Mouse (Mus musculus) heart, embryonic 16.5 days (tissue): ENCODE measurements around the gene Appl2. TPM values are rescaled to one million over a fixed set of nuclear protein-coding genes. Genes with fewer than 3 reads are reported as not detected.

Source experiments
- ATAC-seq: fragments of 200-750 bp; cut with Nextera tagmentation; replicated peaks from 2 replicates; pipeline ENCODE4 v1.8.0; 2017; ENCODE audit warnings: moderate number of reproducible peaks; ENCODE audit not compliant: insufficient read depth, low FRiP score; ENCODE audit errors: extremely low read depth
- H3K27ac ChIP-seq: fragments of 300-500 bp; sonication (generic); 2 replicates; pipeline ENCODE4 v1.5.1; 2014; ENCODE audit warnings: mild to moderate bottlenecking, low read length, control low read depth, moderate library complexity
- H3K27me3 ChIP-seq: fragments of 300-500 bp; sonication (generic); 2 replicates; pipeline ENCODE4 v1.6.1; 2014; ENCODE audit warnings: low read length, mixed read lengths; ENCODE audit not compliant: control insufficient read depth, insufficient read depth
- H3K36me3 ChIP-seq: fragments of 300-500 bp; sonication (generic); 2 replicates; pipeline ENCODE4 v1.6.1; 2014; ENCODE audit not compliant: control insufficient read depth, insufficient read depth
- H3K4me1 ChIP-seq: fragments of 300-500 bp; sonication (generic); 2 replicates; pipeline ENCODE4 v1.6.1; 2014; ENCODE audit warnings: low read length, mixed read lengths; ENCODE audit not compliant: control insufficient read depth, insufficient read depth
- H3K4me2 ChIP-seq: fragments of 300-500 bp; sonication (generic); 2 replicates; pipeline ENCODE4 v1.6.1; 2014; ENCODE audit warnings: low read depth, mild to moderate bottlenecking, control low read depth, low read length
- H3K4me3 ChIP-seq: fragments of 300-500 bp; sonication (generic); 2 replicates; pipeline ENCODE4 v1.5.1; 2014; ENCODE audit warnings: mild to moderate bottlenecking, control low read depth, low read length
- H3K9ac ChIP-seq: fragments of 300-500 bp; sonication (generic); 2 replicates; pipeline ENCODE4 v1.6.1; 2014; ENCODE audit warnings: low read length, control low read depth
- H3K9me3 ChIP-seq: fragments of 300-500 bp; sonication (generic); replicated peaks from 2 replicates; pipeline ENCODE4 v1.6.1; 2016; ENCODE audit warnings: low read length; ENCODE audit not compliant: control insufficient read depth
- WGBS: fragments of 180-500 bp; shearing (Covaris S2); extraction: QIAGEN DNeasy Blood & Tissue Kit; methylation state at CpG from one replicate; pipeline ENCODE4 v1.1.7; 2014; 5-methylcytosine and 5-hydroxymethylcytosine counted together
- polyA plus RNA-seq: library from polyadenylated mRNA; unstranded; fragments of >200 nt; fragmentation: Nextera tagmentation; extraction: Ambion mirVana; gene quantifications from 2 replicates; pipeline ENCODE4 v1.2.1, GENCODE M21; 2015

Gene Appl2
- polyA plus RNA-seq, 1 experiment from 2014 or later, result 42.1 TPM

DNA sequence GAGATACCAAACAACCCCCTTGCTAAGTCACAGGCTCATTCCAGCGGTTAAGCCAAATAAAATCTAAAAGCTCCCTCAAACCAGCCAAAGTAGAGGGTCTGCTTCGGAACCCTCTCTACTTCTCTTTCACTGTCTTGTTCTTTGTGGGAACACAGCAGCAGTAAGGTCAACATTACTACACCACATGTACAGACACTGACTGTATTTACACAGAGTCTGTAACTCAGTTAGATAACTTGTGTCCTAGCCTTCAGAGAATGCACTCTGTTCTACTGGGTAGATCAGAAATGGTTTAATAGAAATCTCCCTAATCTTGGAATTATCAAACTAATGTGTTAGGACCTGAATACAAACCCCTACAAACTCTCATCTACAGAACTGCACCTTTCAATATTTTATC lies 12.3 kb downstream of the Appl2 start:
- H3K27ac ChIP-seq, result no peak overlapping the region

DNA sequence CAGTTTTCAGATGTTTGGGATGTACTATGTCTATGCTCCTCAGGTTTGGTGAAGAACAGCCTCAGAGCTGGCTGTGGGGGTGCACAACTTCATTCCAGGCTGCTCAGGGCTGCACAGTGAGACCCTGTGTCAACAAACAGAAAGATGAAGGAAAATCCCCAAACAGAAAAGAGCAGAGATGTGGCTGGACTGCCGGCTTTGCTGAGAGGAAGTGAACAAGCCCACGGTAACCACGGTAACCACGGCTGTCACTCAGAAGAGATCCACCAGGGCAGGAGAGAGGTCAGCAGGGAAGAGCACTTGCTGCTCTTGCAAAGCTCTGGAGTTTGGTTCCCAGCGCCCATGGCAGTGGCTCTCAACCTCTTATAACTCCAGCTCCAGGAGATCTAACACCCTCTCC lies 14.1 kb downstream of the Appl2 start:
- WGBS, result 39% methylated on average over 5 of the region's 5 CpGs
- Histone ChIP-seq H3K4me2 (no peak overlapping the region), H3K4me3 (no peak overlapping the region), H3K9me3 (no peaks in the 10 kb centered on the region), H3K9ac (no peak overlapping the region), H3K4me1 (peaks cover 33% of the 10 kb centered on the region), H3K27ac (no peak overlapping the region), H3K36me3 (peaks cover 5% of the 10 kb centered on the region), H3K27me3 (no peaks in the 10 kb centered on the region)
- ATAC-seq, result no peak

More for the DNA sequence above, 12.3 kb downstream of the Appl2 start:
- H3K27me3 ChIP-seq, result no peaks in the 10 kb centered on the region
- no peak overlapping the region for H3K9ac ChIP-seq
- ATAC-seq, result no peak
- no peaks in the 10 kb centered on the region for H3K9me3 ChIP-seq
- 87% methylated on average over 2 of the region's 2 CpGs for WGBS
- peaks cover 25% of the 10 kb centered on the region for H3K4me1 ChIP-seq
- no peak overlapping the region for H3K4me3 ChIP-seq
- no peak overlapping the region for H3K4me2 ChIP-seq
- peaks cover 4% of the 10 kb centered on the region; the same call in 1 of the 2 replicates for H3K36me3 ChIP-seq

DNA sequence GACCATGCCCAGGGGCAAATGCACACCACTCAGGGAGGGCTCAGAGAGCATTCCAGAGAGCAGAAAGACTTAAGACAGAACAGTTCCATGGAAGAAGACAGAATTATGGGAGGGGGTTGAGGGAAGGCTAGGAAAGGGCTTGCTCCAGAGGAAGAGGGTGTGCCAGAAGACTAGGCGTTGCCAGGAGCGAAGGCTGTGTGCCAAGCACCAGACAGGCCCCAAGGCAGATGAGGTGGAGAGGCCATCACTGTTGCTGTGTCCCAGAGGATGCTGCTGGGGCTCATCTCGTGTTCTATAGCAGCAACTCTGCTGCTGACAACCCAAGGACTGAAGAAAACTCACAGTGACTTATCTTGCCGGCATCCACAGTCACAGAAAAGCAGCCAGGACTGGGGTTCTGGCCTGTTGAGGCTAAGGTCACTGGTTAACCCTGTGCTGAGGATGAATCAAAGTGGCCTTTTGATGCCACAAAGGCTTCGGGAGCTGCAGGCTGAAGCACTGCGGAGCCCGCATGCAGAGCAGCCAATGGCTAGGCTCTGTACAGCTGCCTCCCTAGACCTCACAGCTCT lies 15.6 kb downstream of the Appl2 start:
- H3K27ac ChIP-seq, result no peak overlapping the region
- no peaks in the 10 kb centered on the region for H3K27me3 ChIP-seq
- no peak for ATAC-seq

GRCm38 (mm10) chr10:83631775-83632174 lies 16.8 kb downstream of the Appl2 start:
- peaks cover 20% of the 10 kb centered on the region for H3K4me1 ChIP-seq
- H3K4me3 ChIP-seq, result no peak overlapping the region
- no peak for ATAC-seq
- 78% methylated on average over 10 of the region's 10 CpGs for WGBS
- H3K27ac ChIP-seq, result no peak overlapping the region
- H3K36me3 ChIP-seq, result peaks cover 8% of the 10 kb centered on the region
- H3K4me2 ChIP-seq, result no peak overlapping the region
- H3K9ac ChIP-seq, result no peak overlapping the region
- H3K27me3 ChIP-seq, result no peaks in the 10 kb centered on the region
- H3K9me3 ChIP-seq, result no peaks in the 10 kb centered on the region

More for the DNA sequence above, 15.6 kb downstream of the Appl2 start:
- WGBS, result 73% methylated on average over 7 of the region's 7 CpGs
- Histone ChIP-seq H3K4me2 (no peak overlapping the region), H3K36me3 (peaks cover 8% of the 10 kb centered on the region), H3K9ac (no peak overlapping the region), H3K9me3 (no peaks in the 10 kb centered on the region), H3K4me1 (peaks cover 29% of the 10 kb centered on the region), H3K4me3 (no peak overlapping the region)

DNA sequence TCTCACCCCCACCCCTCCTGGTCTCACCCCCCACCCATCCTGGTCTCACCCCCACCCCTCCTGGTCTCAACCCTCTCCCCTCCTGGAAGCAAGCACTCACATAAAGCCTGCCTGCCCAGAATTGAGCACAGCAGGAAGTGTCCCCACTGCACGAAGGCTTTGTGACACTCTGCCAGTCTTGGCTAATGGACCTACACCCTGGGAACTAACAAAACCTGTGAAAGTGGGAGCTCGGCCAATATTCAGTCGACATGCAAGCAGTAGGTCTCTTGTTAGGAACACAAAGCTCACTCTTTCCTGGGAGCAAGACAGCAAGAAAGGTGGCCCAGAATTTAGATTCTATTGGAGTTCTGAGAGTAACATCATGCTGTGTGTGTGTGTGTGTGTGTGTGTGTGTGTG lies 17.6 kb downstream of the Appl2 start:
- no peaks in the 10 kb centered on the region for H3K9me3 ChIP-seq
- no peaks in the 10 kb centered on the region for H3K27me3 ChIP-seq
- H3K4me2 ChIP-seq, result no peak overlapping the region
- WGBS, result 28% methylated on average over 3 of the region's 3 CpGs
- 0 out of 2 replicates have a peak overlapping the region, but pooled peaks have one; percentile 28 for H3K27ac ChIP-seq
- peaks cover 8% of the 10 kb centered on the region for H3K36me3 ChIP-seq
- peaks cover 19% of the 10 kb centered on the region for H3K4me1 ChIP-seq
- no peak overlapping the region for H3K9ac ChIP-seq
- no peak overlapping the region for H3K4me3 ChIP-seq
- 0 out of 2 replicates have a peak, but pooled peaks have one; percentile 41 for ATAC-seq

- Histone ChIP-seq H3K4me2 (no peak overlapping the region), H3K36me3 (peaks cover 8% of the 10 kb centered on the region), H3K4me1 (peaks cover 11% of the 10 kb centered on the region), H3K27me3 (no peaks in the 10 kb centered on the region), H3K9ac (no peak overlapping the region), H3K27ac (no peak overlapping the region), H3K9me3 (no peaks in the 10 kb centered on the region), H3K4me3 (no peak overlapping the region)
- 95% methylated on average over 5 of the region's 5 CpGs for WGBS
- no peak for ATAC-seq
Measured at GRCm38 (mm10) chr10:83629878-83630277, 18.7 kb downstream of the Appl2 start.

DNA sequence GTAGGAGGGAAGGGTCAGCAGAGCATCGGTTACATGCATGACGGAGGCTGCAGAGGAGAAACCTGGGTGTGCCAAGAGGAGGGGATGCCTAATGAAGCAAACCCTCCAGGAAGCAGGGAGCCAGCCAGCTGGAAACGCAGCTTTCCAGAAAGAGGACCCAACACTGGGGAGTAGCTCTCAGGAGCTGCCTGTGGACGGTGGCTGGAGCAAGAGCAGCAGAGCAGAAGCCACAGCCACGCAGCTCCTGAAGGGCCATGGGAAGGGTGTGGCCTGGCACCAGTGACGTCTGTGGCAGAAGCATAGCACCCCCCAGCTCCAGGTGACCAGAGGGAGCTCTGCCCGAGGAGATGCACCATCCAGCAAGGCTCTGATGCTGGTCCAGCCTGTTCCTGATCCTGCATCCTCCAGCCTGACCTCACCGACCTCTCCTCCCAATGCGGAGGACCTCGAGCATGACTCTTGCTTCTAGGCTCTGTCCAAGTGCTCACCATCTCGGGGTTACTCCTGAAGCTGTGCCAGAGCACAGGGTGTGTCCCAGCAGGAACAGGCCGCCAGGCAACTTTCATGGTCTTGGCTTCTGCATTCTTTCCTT lies 19.3 kb downstream of the Appl2 start:
- WGBS, result 87% methylated on average over 12 of the region's 12 CpGs
- peaks cover 11% of the 10 kb centered on the region for H3K36me3 ChIP-seq

DNA sequence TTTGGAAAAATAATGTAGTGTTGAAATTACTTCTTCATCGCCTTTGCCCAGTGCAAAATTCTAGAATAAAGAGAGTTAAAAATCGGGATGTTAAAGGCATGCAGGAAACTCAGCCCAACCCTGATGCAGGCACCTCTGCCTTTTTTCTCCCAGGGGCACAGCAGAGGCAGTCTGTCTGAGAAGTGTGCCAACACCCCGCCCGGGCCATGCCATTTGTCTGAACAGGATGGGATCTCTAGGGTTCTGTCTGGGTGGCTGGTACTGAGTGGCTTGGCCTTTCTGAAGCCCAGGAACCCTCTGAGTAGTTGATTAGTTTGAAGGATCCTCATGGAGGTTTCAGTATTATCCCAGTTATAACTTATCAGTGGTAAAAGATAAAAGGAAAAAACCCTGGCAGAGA lies 20.3 kb downstream of the Appl2 start:
- H3K4me1 ChIP-seq, result peaks cover 11% of the 10 kb centered on the region
- WGBS, result 83% methylated on average over 4 of the region's 4 CpGs
- H3K27me3 ChIP-seq, result no peaks in the 10 kb centered on the region
- H3K36me3 ChIP-seq, result peaks cover 11% of the 10 kb centered on the region
- no peaks in the 10 kb centered on the region for H3K9me3 ChIP-seq
- H3K4me2 ChIP-seq, result no peak overlapping the region
- ATAC-seq, result no peak
- H3K9ac ChIP-seq, result no peak overlapping the region
- H3K4me3 ChIP-seq, result no peak overlapping the region
- no peak overlapping the region for H3K27ac ChIP-seq

More for the DNA sequence above, 19.3 kb downstream of the Appl2 start:
- no peak for ATAC-seq
- Histone ChIP-seq H3K4me2 (no peak overlapping the region), H3K9ac (no peak overlapping the region), H3K9me3 (no peaks in the 10 kb centered on the region), H3K4me1 (peaks cover 11% of the 10 kb centered on the region), H3K4me3 (no peak overlapping the region), H3K27ac (no peak overlapping the region), H3K27me3 (no peaks in the 10 kb centered on the region)

DNA sequence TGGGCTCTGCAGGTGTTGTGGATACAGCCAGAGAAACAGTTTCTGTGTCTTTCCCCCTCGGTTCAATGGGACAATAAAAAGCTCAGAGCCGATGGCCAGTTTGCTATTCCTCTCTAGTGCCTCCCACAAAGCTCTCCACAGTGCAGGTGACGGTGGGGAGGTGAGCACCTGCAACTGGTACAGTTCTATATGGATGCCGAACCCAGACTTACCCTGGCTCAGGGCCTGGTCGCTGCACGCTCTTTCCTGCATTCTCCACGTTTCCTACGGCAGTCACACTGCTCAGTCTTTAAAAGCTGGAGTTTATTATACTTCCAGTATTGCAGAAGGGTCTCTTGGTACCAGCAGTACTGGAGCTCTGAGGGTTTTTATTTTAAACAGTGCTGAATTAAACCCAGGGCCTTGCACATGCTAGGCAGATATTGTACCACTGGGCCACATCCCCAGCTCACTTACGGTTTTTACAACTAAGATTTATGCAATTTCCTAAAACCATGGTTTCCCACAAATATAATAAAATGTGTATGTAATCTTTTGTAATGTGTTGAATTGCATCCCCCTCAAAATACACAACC lies 21.3 kb downstream of the Appl2 start:
- H3K36me3 ChIP-seq, result peaks cover 9% of the 10 kb centered on the region
- ATAC-seq, result no peak
- no peak overlapping the region for H3K4me3 ChIP-seq
- H3K4me1 ChIP-seq, result peaks cover 11% of the 10 kb centered on the region
- no peak overlapping the region for H3K9ac ChIP-seq
- H3K9me3 ChIP-seq, result no peaks in the 10 kb centered on the region
- 92% methylated on average over 9 of the region's 9 CpGs for WGBS
- H3K27me3 ChIP-seq, result no peaks in the 10 kb centered on the region
- H3K27ac ChIP-seq, result no peak overlapping the region
- no peak overlapping the region for H3K4me2 ChIP-seq
